Mouse (Mus musculus) neural tube, embryonic 12.5 days (tissue): ENCODE data around the gene Tesc. TPM values are rescaled to one million over a fixed set of nuclear protein-coding genes. Genes with fewer than 3 reads are reported as not detected.

ENCODE experiments used
- ATAC-seq: fragments of 200-750 bp; cut with Nextera tagmentation; 2 replicates; pipeline ENCODE4 v1.8.0; 2017; ENCODE audit warnings: low read depth, mild to moderate bottlenecking, moderate TSS enrichment, moderate library complexity; ENCODE audit not compliant: low FRiP score
- H3K27ac ChIP-seq: fragments of 300-500 bp; sonication (generic); 2 replicates; pipeline ENCODE4 v1.5.1; 2016
- H3K27me3 ChIP-seq: fragments of 300-500 bp; sonication (generic); replicated peaks from 2 replicates; pipeline ENCODE4 v1.6.1; 2016; ENCODE audit warnings: mild to moderate bottlenecking
- H3K36me3 ChIP-seq: fragments of 300-500 bp; sonication (generic); 2 replicates; pipeline ENCODE4 v1.6.1; 2016; ENCODE audit warnings: mild to moderate bottlenecking
- H3K4me1 ChIP-seq: fragments of 300-500 bp; sonication (generic); 2 replicates; pipeline ENCODE4 v1.6.1; 2016
- H3K4me2 ChIP-seq: fragments of 300-500 bp; sonication (generic); replicated peaks from 2 replicates; pipeline ENCODE4 v1.6.1; 2016; ENCODE audit warnings: mild to moderate bottlenecking
- H3K4me3 ChIP-seq: fragments of 300-500 bp; sonication (generic); 2 replicates; pipeline ENCODE4 v1.5.1; 2016
- H3K9ac ChIP-seq: fragments of 300-500 bp; sonication (generic); 2 replicates; pipeline ENCODE4 v1.6.1; 2016; ENCODE audit warnings: mild to moderate bottlenecking
- H3K9me3 ChIP-seq: fragments of 300-500 bp; sonication (generic); 2 replicates; pipeline ENCODE4 v1.6.1; 2016; ENCODE audit warnings: mild to moderate bottlenecking
- WGBS: fragments of 180-500 bp; shearing (Covaris S2); methylation state at CpG from one replicate; pipeline ENCODE4 v1.1.7; 2016; 5-methylcytosine and 5-hydroxymethylcytosine counted together
- polyA plus RNA-seq: library from polyadenylated mRNA; unstranded; fragments of >200 nt; fragmentation: Nextera tagmentation; extraction: Ambion mirVana; gene quantifications from 2 replicates; pipeline ENCODE4 v1.2.1, GENCODE M21; 2016

The Tesc gene
- polyA plus RNA-seq: 1.4 and 1.8 TPM in 2 replicates

DNA sequence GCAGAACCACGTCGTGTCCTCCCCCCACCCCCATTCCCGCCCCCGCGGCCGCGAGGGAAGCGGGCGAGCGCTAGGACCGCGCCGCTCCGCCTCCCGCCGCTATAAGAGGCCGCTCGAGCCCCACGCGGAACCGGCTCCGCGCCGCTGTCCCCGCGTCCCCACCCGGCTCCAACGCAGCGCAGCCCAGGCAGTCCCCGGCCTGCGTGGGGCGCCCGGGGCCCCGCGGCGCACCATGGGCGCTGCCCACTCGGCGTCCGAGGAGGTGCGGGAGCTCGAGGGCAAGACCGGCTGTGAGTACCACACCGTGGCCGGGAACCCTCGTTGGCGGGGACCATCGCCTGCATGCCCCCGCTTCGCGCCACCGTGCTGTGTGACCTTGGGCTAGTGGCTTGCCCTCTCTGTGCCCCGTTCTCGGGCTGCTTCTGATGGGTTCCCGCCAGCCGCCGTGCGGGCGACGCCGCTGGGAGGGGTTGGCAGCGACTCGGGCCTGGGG, at the start of gene Tesc:
TSS of gene Tesc (plus strand) at position 46 of the 493 bp plus-strand sequence.
- WGBS: under 1% methylated on average over 62 of the region's 63 CpGs

GRCm38 (mm10) chr5:117978159-117978697, 49.3 kb upstream of the Tesc start:
- no peak for ATAC-seq
- H3K27me3 ChIP-seq: no peaks in the 10 kb centered on the region
- H3K4me1 ChIP-seq: peaks cover 24% of the 10 kb centered on the region
- H3K9me3 ChIP-seq: no peaks in the 10 kb centered on the region
- H3K4me2 ChIP-seq: peak overlapping the region; percentile 81
- 46% methylated on average over 17 of the region's 17 CpGs for WGBS
- H3K27ac ChIP-seq: no peak overlapping the region
- peak overlapping the region; percentile 99 for H3K4me3 ChIP-seq
- peak overlapping the region; percentile 98 for H3K9ac ChIP-seq
- peaks cover 37% of the 10 kb centered on the region for H3K36me3 ChIP-seq

More for the DNA sequence above, at the start of gene Tesc:
- H3K4me3 ChIP-seq: peak within 1 kb of the TSS; percentile 61
- peak within 1 kb of the TSS; percentile 97 for H3K4me2 ChIP-seq
- no peak; the same call in 1 of the 2 replicates for ATAC-seq
- H3K27me3 ChIP-seq: peaks cover 67% of the 10 kb centered on the region
- H3K4me1 ChIP-seq: peaks cover 41% of the 10 kb centered on the region
- peak within 1 kb of the TSS; percentile 48; the same call in 1 of the 2 replicates for H3K9ac ChIP-seq
- H3K27ac ChIP-seq: no peak within 1 kb of the TSS
- H3K9me3 ChIP-seq: no peaks in the 10 kb centered on the region
- no peaks in the 10 kb centered on the region for H3K36me3 ChIP-seq

GRCm38 (mm10) chr5:117979082-117979481, 48.5 kb upstream of the Tesc start:
- ATAC-seq: no peak
- H3K27ac ChIP-seq: no peak overlapping the region
- no peak overlapping the region for H3K9ac ChIP-seq
- peaks cover 31% of the 10 kb centered on the region for H3K4me1 ChIP-seq
- 68% methylated on average over 5 of the region's 5 CpGs for WGBS
- no peaks in the 10 kb centered on the region for H3K9me3 ChIP-seq
- no peak overlapping the region for H3K4me3 ChIP-seq
- peaks cover 46% of the 10 kb centered on the region for H3K36me3 ChIP-seq
- H3K27me3 ChIP-seq: no peaks in the 10 kb centered on the region
- H3K4me2 ChIP-seq: peak overlapping the region; percentile 81

GRCm38 (mm10) chr5:117980921-117981320, 46.6 kb upstream of the Tesc start:
- peaks cover 31% of the 10 kb centered on the region for H3K4me1 ChIP-seq
- 92% methylated on average over 8 of the region's 8 CpGs for WGBS
- no peak overlapping the region for H3K4me2 ChIP-seq
- no peaks in the 10 kb centered on the region for H3K27me3 ChIP-seq
- no peak for ATAC-seq
- H3K36me3 ChIP-seq: peaks cover 55% of the 10 kb centered on the region
- no peak overlapping the region for H3K9ac ChIP-seq
- H3K27ac ChIP-seq: no peak overlapping the region
- no peaks in the 10 kb centered on the region for H3K9me3 ChIP-seq
- no peak overlapping the region for H3K4me3 ChIP-seq

GRCm38 (mm10) chr5:117981943-117982342, 45.6 kb upstream of the Tesc start:
- no peak overlapping the region for H3K4me3 ChIP-seq
- no peaks in the 10 kb centered on the region for H3K27me3 ChIP-seq
- H3K9ac ChIP-seq: no peak overlapping the region
- peaks cover 66% of the 10 kb centered on the region for H3K36me3 ChIP-seq
- H3K4me2 ChIP-seq: no peak overlapping the region
- ATAC-seq: no peak
- no peaks in the 10 kb centered on the region for H3K9me3 ChIP-seq
- H3K27ac ChIP-seq: no peak overlapping the region
- 93% methylated on average over 5 of the region's 5 CpGs for WGBS
- H3K4me1 ChIP-seq: peaks cover 31% of the 10 kb centered on the region

- 72% methylated on average over 4 of the region's 4 CpGs for WGBS
- Histone ChIP-seq H3K9ac (no peak overlapping the region), H3K4me3 (no peak overlapping the region), H3K27me3 (no peaks in the 10 kb centered on the region), H3K4me2 (no peak overlapping the region), H3K4me1 (peaks cover 7% of the 10 kb centered on the region; the same call in 1 of the 2 replicates), H3K27ac (no peak overlapping the region), H3K36me3 (peaks cover 89% of the 10 kb centered on the region), H3K9me3 (no peaks in the 10 kb centered on the region)
- ATAC-seq: no peak
Measured at GRCm38 (mm10) chr5:117986327-117986726, 41.2 kb upstream of the Tesc start.

GRCm38 (mm10) chr5:117987891-117988290, 39.7 kb upstream of the Tesc start:
- no peak for ATAC-seq
- Histone ChIP-seq H3K27me3 (no peaks in the 10 kb centered on the region), H3K4me1 (peaks cover 7% of the 10 kb centered on the region; the same call in 1 of the 2 replicates), H3K36me3 (peaks cover 91% of the 10 kb centered on the region), H3K4me3 (no peak overlapping the region), H3K27ac (no peak overlapping the region), H3K4me2 (no peak overlapping the region), H3K9ac (no peak overlapping the region), H3K9me3 (no peaks in the 10 kb centered on the region)
- 85% methylated on average over 3 of the region's 3 CpGs for WGBS

DNA sequence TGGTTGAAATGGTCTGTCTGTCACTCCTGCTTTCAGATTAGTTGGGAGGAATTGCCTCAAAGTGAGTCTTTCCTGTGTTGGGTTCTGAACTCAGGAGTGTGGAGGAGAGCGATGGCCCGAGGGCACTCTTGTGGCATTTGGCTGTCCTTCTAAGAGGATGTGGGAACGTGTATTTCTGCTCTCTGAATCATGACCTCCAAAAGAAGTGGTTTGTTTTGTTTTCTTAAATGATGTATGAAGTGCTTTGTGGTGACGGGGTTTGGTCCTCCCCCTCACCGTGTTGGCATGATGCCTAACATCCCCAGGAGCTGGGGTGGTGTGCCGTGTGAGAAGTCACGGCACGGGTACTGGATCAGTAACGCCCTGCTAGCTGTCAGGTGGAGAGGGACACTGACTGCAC, 39.2 kb upstream of the Tesc start:
- H3K4me3 ChIP-seq: no peak overlapping the region
- no peak overlapping the region for H3K4me2 ChIP-seq
- H3K9ac ChIP-seq: no peak overlapping the region
- peaks cover 91% of the 10 kb centered on the region for H3K36me3 ChIP-seq
- H3K9me3 ChIP-seq: no peaks in the 10 kb centered on the region
- no peak for ATAC-seq
- no peaks in the 10 kb centered on the region for H3K27me3 ChIP-seq
- peaks cover 7% of the 10 kb centered on the region; the same call in 1 of the 2 replicates for H3K4me1 ChIP-seq
- H3K27ac ChIP-seq: no peak overlapping the region
- WGBS: 90% methylated on average over 9 of the region's 9 CpGs

DNA sequence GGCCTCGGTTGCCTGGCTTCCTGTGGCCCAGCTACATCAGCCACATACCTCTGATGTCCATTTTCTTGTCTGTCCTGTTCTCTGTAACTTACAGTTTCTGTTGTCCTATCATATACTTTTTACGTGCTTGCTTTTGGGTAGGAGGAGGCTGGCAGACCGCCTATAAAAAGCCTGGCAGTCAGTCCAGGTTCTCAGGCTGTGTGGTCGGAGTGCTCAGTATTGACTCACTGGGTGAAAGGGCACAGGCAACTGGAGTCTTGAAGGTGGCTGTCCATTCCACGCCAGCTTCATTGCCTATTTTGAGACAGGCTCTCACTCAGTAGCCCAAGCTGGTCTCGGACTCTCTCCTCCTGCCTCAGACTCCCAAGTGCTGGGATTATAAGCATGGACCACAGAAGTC, 37.8 kb upstream of the Tesc start:
- Histone ChIP-seq H3K9ac (no peak overlapping the region), H3K27me3 (no peaks in the 10 kb centered on the region), H3K36me3 (peaks cover 96% of the 10 kb centered on the region), H3K4me3 (no peak overlapping the region), H3K27ac (no peak overlapping the region), H3K4me2 (no peak overlapping the region), H3K4me1 (no peaks in the 10 kb centered on the region), H3K9me3 (no peaks in the 10 kb centered on the region)
- ATAC-seq: no peak
- WGBS: 91% methylated on average over 6 of the region's 6 CpGs

- Histone ChIP-seq H3K4me1 (no peaks in the 10 kb centered on the region), H3K4me2 (no peak overlapping the region), H3K4me3 (no peak overlapping the region), H3K9ac (no peak overlapping the region), H3K27me3 (no peaks in the 10 kb centered on the region), H3K27ac (no peak overlapping the region), H3K36me3 (peaks cover 100% of the 10 kb centered on the region), H3K9me3 (no peaks in the 10 kb centered on the region)
- ATAC-seq: no peak
- WGBS: 86% methylated on average over 3 of the region's 3 CpGs
Measured at GRCm38 (mm10) chr5:117990957-117991356, 36.6 kb upstream of the Tesc start.

DNA sequence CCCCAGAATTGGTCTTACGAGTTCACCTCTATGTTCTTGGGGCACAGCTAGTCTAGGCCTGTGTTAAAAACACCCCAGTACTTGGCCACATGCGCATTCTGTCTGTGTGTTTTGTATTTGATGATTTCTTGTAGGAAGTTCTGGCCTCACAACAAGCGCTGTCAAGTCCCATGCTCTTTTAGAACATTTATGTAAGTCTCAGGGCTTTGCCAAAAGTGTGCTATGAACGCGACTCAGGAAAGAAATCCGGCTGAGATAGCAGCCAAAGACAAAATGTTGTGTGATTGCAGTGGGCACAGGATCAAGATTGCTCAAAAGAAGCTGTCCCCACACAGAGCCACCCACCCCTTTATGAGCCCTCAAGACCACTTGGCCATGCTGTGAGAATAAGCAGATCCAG, 34.0 kb upstream of the Tesc start:
- no peaks in the 10 kb centered on the region for H3K4me1 ChIP-seq
- H3K27ac ChIP-seq: no peak overlapping the region
- H3K4me2 ChIP-seq: no peak overlapping the region
- no peak for ATAC-seq
- no peak overlapping the region for H3K4me3 ChIP-seq
- 96% methylated on average over 6 of the region's 6 CpGs for WGBS
- no peaks in the 10 kb centered on the region for H3K27me3 ChIP-seq
- H3K9me3 ChIP-seq: no peaks in the 10 kb centered on the region
- H3K9ac ChIP-seq: no peak overlapping the region
- H3K36me3 ChIP-seq: peaks cover 97% of the 10 kb centered on the region

DNA sequence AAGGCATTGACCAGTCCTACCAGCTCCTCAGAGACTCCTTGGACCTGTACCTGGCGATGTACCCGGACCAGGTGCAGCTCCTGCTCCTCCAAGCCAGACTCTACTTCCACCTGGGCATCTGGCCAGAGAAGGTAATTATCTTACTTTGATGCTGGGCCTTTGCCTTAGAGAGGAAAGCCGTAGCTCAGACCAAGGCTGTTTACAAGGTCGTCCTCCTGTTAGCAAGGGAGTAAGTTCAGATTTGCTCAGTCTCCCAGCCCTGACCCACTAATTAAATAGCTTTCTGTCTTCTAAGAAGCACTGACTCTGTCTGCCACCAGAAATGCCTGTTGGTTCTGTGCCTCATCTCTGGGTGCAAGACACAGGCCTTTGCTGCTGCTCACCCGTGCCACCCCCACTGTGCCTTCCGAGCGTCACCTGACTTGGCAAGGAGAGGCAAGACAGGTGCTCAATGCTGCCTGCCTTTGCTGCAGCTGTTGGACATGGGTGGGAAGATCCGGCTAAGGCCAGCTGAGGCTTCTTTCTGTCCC, 32.1 kb upstream of the Tesc start:
- no peaks in the 10 kb centered on the region for H3K9me3 ChIP-seq
- peaks cover 96% of the 10 kb centered on the region for H3K36me3 ChIP-seq
- no peak for ATAC-seq
- 94% methylated on average over 8 of the region's 8 CpGs for WGBS
- H3K9ac ChIP-seq: no peak overlapping the region
- no peak overlapping the region for H3K27ac ChIP-seq
- H3K4me1 ChIP-seq: no peaks in the 10 kb centered on the region
- H3K4me2 ChIP-seq: no peak overlapping the region
- H3K4me3 ChIP-seq: no peak overlapping the region
- no peaks in the 10 kb centered on the region for H3K27me3 ChIP-seq

- Histone ChIP-seq H3K4me2 (no peak overlapping the region), H3K36me3 (peaks cover 96% of the 10 kb centered on the region), H3K9ac (no peak overlapping the region), H3K4me3 (no peak overlapping the region), H3K4me1 (no peaks in the 10 kb centered on the region), H3K27me3 (no peaks in the 10 kb centered on the region), H3K27ac (no peak overlapping the region), H3K9me3 (no peaks in the 10 kb centered on the region)
- ATAC-seq: no peak
- WGBS: 93% methylated on average over 6 of the region's 6 CpGs
Measured at GRCm38 (mm10) chr5:117995911-117996310, 31.6 kb upstream of the Tesc start.
